Mouse (Mus musculus) left cerebral cortex, postnatal 14 days (tissue): ENCODE measurements at regions not wholly inside any gene's neighbourhood (a gene's known extent, or its start where the extent isn't known, plus 50 kb on each side); places are given as distances from the start of the nearest gene placed in this dataset.

Experiments used
- DNase-seq, 2 experiments: peaks; one replicate each; pipeline ENCODE4 v3.0.0; 2021 to 2022; ENCODE audit warnings: low spot score in 2 of 2, mixed read lengths in 1 of 2
- intact Hi-C: fragments of 180-260 bp; cut with DNase I; formaldehyde crosslinking; loops from one replicate; pipeline ENCODE4 v1.15.1; 2025

DNA sequence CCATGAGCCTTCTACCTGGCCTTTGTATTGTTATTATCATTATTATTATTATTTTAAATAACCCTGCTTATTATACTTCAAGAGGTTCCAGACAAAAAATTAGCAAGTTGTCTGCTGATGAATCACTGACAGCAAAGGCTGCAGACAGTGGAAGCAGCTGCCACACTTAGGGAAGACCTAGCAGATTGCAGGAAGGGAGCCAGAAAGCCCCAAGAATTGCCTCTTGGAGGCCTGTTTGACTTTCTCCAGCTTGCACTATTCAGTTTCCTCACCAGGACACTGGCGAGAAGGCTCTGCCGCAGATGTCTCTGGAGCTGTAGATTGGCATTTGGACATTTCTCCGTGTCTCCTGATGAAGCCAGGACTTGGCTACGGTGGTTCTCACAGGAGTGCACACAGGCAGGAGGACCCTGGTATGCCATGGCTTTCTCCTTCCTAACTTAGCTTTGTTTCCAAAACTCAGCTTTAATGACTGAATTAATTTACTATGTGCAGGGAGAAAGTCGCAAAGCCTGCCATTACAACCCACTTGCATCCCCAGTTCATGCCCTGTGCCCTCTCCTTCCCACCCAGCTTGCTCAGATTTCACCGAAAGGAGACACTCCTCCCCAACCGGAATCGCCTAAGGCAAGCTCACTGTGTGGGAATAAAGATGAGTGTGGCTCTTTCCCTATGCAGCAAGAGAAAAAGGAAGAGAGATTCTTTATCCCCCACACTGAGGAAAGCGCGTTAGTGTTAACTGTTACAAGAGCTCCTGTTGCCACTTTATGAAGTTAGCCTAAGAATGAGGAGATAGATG lies 193.3 kb upstream of the Trib2 start:
- intact Hi-C loops: no loop called here
- no peak for DNase-seq

DNA sequence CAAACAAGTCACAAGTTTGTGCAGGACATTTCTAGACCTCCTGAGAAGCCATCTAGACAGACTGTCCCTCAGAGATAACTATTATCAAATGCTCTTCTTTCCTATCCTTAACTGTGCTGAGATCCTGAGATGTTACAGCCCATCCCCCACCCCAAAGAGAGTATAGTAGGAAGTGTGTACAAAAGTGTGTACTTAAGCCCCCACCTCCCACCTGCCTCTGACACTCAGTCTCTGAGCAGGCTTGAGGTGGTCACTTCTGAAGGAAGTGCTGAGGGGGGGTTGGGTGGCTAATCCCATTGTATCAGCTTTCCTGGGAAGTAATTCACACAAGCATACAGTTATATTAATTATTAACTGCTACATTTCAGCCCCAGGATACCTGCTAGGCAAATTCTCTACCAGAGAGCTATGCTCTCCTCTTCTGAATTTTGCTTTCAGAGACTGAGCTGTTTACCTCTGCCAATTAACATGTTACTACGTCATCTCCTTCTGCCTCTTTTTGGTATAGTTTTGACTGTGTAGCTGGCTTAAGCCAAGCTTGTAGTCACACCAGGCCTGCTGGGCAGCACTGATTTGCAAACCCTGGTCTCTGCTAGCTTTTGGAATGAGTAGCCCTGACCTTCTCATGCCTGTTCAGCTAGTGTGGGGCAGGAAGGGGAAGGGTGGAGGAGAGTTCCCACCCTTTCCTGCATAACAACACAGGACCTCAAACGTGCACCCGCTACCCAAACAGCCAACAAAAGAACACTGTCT lies 192.2 kb upstream of the Trib2 start:
- DNase-seq: no peak
- intact Hi-C loops: no loop called here

DNA sequence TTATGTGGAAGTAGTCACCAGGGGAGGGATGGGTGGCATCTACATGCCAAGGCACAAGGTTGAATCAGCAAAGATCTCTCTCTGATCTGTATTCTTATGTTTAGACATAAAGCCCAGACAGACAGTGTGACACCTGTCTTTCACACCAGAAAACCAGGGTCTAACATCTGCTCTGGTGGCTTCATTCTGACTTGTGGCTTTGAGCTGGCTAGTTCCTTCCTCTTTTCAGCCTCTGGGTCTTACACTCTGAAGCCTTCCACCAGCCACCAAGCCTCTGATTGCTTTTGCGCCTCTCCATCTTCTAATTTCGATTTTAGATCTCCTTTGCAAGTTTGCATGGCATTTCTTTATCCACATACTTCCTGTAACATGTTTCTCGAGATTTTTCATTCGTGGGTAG lies 191.5 kb upstream of the Trib2 start:
- intact Hi-C loops: no loop called here

DNA sequence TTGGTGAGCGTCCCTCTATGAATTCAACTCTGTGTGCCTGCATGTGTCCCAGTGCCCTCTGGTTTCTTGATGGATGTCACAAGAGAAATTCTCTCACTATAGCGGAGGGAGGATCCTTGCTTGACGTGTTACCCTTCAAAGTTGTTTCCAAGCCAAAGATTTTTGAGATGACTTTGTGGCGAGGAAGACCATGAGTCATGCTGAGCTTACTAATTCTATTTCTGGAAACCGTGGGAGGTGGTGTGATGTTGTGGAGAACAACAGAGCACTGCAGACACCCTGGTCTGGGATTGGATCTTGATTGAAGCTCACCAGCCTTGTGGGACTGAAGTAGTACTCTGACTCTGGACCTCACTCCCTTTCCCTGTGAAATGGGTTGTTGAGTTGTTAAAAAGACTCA lies 190.0 kb upstream of the Trib2 start:
- peak in 1 of 2 experiments; percentile 67 for DNase-seq
- intact Hi-C loops: no loop called here

More for the DNA sequence above, 191.5 kb upstream of the Trib2 start:
- no peak for DNase-seq

DNA sequence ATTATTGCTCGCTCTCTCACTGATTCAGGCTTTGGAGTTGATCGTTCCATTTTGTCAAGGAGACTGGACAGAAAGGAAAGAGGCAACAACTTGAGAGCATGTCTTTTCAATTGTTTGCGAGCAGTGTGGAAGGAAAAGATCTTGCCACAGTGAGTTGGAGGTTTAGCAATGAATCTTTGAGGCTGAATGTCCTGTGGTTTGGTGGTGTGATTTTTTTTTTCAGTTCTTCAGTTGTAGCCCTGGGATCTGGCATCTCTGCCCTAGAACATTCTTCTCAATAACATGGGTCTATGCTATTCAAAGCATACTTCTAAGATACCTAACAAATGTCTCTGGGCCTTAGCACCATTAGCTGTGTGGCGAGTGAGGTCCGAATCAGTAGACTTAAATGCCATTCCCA lies 189.6 kb upstream of the Trib2 start:
- no peak for DNase-seq
- intact Hi-C loops: no loop called here

DNA sequence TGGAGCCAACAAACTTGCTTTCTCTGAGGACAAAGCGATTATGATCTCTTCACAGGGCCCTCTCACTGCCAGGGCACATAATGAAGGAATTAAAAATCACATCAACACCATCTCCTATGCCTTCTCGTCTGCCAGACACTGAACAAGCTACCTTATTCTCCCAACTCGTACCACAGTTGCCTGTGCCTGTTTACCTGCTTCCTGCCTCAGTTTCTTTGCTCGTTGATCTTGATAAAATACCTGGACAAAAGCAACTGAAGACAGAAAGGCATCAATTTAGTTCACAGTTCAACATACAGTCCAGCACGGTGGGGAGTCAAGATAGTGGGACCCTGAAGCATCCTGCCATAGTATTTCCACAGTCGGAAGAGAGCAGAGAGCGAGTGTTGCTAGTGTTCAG lies 185.1 kb upstream of the Trib2 start:
- intact Hi-C loops: no loop called here
- DNase-seq: no peak

DNA sequence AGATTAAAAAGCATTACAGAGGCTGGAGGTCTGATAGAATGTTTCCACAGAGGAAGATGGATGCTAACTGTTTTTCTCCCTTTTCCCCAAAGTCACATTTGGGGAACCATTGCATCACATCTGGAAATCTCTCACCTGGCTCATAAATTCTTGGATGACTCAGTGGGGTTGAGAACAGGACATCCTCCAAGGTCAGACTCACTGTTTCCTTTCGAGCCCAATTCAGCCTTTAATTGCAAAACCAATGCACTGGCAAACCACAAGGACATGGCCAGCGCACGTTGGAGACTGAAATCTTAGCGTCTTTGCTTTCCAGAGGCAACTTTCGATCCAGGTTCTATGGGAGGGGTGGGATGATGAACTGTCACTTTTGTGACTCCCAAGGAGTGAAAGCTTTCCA lies 184.5 kb upstream of the Trib2 start:
- intact Hi-C loops: no loop called here
- no peak for DNase-seq

DNA sequence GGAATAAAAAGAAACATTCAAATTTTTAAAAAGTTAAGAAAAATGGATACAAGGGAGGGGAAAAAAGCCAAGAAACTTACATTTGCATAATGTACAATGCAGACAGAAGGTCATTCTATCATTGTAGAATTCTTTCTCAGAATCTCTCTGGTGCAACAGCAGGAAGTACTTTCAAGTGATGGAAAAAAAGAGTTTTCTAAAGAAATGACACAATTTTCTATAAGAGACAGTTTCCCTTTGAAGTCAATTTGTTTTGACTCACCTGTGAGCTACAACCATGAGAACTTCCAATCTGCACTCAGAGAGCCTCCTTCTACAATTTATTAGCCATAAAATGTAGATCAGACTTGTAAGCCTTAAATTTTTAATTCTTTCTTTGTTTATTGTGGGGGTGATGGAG lies 181.6 kb upstream of the Trib2 start:
- no peak for DNase-seq
- intact Hi-C loops: no loop called here

DNA sequence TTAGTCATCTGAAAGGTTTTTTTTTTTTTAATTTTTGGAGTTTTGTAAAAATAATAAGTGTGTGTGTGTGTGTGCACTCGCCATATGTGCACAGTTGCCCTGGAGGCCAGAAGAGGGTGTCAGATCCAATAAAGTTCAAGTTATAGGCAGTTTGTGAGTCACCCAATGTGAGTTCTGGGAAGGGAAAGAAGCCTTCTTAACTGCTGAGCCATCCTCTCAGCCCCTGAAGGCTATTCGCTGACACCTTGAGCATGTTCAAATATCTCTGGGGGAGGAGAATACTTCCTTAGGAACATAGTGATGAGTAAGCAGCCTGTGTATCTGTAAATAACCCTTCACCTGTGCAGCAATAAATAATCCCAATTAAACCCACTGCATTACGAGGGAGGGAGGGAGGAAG lies 177.1 kb upstream of the Trib2 start:
- intact Hi-C loops: no loop called here
- DNase-seq: no peak

DNA sequence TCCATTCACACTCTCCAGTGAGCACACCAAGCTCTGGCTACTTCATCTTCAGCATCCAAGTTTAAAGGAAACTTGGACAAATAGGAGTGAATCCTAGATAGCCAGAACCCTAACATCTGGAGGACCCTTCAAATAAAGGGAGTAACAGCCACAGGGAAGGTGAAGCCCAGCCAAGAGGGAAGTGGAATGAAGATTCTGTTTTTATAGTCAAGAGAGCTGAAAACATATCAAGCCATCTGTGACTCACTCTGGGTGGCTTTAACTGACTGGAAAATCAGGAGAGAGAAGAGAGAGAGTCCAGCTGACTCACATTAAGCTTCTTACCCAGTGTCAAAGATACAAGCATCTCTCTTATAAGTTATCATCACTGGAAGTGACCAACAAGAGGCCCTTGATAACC lies 169.6 kb upstream of the Trib2 start:
- no peak for DNase-seq
- intact Hi-C loops: no loop called here

DNA sequence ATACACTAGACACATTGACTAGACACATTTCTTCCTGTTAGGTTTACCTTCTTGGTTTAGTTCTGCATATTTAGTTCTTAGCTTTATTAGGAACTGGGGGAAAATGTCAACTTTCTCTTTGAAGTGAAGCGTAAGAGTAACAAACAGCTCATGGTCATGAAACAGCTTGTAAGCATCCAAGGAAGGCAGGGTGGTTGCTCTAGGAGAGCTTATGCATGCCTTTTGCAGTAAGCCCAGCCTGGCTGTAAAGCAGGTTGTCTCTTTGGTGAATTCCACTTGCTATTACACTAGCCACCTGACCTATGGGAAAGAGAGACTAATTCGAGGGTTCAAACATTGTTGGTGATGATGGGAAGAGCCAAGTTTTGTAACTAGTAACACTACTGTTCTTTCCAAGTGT lies 168.9 kb upstream of the Trib2 start:
- no peak for DNase-seq
- intact Hi-C loops: no loop called here

DNA sequence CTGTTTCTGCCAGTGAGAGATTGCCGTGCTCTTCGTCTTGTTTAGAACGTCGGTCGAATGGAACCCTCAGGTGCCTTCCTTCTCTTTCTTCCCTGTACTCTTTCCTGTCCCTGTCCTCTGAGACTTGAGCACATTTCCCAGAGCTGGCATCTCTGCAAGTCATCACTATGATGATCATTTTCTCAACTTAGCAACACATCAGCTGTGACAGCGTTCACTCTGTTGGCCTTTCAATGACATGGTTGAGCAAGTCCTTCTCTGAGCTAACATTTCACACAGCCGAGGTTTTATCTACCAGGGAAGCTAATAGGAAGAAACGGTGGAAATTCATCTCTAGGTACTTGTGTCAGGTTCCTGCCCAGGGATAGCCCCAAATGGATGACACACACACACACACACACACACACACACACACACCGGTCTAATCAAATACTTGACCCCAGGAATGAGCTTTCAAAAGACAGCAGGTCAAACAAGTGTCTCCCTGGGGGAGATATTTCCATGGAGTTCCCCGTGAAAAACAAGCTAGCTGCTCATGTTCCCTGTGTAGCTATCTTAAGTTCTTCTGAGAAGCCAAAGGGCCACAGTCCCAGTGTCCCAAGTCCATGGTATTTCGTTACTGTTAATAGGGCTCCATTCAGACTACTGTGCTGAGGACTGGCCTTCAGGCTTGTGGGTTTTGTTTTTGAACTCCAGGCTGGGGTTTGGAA lies 167.0 kb upstream of the Trib2 start:
- DNase-seq: no peak
- intact Hi-C loops: no loop called here

DNA sequence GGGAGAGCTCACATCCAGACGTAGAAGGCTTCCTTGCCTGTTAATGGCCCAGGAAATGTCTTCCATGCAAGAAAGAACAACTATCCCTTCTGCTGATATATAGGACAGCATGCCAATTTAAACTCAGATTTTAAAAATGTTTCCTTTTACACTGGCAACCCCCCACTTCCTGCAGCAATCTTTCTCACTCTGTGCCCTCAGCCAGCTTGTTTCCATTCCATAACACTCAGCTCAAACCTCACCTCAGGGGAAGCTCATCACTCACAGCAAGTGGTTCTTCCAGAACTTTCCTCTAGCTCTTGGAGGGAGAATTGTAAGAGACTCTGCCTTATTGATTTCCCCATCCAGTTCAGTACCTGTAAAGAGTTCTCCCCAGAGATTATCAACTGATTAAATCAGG lies 165.0 kb upstream of the Trib2 start:
- intact Hi-C loops: no loop called here
- DNase-seq: no peak

DNA sequence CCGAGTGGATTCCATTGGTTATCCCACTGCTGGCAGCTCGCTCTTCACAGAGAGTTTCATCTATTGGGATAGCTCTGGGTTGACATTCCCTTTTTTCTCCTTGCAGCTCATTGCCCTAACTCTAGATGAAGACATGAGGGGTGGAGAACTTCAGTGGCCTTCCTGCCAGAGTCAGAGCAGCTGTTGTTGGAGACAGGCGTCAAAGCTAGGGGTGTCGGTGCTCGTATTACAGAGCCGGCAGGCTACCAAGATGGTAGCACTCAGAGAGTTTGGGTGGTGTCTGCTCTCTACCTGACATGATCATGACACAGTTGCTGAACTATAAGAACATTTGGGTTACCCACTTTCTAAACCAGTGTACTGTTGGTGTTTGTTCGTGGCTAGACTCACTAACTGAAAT lies 162.5 kb upstream of the Trib2 start:
- DNase-seq: no peak
- intact Hi-C loops: no loop called here

DNA sequence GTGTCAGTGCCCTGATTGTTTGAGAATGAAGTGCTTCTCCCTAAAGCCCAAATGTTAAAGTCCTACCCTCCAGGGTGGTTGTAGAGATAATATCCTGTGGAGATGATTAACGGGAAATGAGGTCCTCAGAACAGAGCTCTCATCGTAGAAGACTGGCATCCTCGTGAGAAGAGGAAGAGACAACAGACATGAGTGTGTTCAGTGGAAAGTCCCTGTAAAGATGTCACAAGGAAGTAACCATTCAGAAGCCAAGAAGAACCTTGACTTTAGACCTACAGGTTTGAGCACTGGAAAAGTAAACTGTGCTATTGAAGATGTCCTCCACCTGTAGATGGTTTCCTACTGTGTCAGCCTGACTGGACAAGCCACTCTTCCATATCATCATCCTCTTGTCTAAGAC lies 155.1 kb upstream of the Trib2 start:
- intact Hi-C loops: no loop called here
- DNase-seq: no peak

DNA sequence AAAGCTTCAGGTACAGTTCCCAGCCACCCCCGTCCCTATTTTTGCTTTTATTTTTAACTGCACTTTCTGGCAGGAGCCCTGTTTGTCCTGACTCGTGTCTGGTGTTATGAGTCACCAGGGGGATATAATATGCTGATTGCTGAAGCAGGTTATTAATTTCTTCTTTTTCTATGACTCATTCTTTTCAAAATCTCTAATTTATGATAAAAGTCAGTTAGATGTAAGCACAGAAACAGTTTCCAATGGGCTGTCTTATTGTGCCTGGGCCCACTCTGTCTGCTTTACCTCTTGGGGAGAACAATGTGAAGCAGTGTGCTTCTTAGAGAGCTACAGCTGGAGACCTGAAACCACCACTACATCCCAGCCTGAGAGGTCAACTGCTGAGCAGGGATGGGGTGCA lies 153.5 kb upstream of the Trib2 start:
- intact Hi-C loops: no loop called here
- DNase-seq: no peak

DNA sequence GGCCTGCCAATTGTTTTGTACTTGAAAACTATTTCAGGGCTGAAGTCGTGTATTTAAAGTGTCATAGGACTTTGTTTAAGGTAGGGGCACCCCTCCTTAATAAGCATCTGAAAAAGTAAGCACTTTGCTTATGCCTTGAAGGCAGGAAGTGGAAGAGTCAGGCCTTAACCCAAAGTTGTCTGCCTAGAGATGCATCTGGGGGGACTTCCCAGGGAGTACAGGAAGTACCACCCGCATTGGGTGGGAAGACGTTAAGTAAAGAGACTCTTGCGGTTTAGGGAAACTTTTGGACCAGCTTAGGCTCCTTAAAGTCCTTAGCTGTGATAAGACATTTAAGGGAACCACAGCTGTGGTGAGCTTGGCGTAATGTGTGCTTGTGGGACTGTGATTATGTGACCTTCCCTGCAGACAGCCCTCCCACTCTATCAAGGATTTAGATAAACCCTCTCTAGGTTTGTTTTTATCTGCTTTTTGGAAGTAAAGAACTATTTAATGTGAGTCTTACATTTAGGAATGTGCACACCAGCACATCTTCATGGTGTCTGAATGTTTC lies 150.9 kb upstream of the Trib2 start:
- no peak for DNase-seq
- intact Hi-C loops: no loop called here

DNA sequence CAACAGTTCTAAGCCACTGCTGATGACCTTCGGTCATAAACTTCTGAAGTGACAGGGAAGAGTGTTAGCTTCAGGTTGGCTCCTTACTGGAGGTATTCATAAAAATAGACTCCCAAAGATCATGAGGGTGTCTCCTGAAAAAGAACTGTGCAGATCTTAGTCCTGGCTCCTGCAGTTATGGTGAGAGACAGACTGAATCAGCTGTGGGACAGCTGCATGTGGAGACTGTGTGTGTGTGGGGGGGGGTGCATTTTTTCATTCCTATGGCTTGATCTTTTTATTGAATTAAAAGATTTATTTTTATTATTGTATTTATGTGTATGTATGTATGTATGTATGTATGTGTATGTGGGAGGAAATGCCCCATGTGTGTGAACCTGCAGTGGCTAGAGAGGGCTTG lies 149.9 kb upstream of the Trib2 start:
- no peak for DNase-seq
- intact Hi-C loops: no loop called here

DNA sequence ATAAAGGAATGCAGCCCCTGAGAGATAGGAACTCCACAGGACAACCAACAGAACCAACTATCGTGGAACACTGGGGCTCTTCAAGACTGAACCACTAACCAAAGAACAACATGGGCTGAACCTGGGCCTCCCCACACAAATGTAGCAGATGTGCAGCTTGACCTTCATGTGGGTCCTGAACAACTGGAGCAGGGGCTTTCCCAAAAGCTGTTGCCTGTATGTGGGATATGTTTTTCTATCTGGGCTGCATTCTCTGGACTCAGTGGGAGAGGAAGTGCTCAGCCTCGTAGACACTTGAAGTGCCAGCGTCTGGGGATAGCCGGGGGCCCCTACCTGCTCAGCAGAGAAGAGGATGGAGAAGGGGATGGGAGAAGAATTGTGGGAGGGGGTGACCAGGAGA lies 149.2 kb upstream of the Trib2 start:
- no peak for DNase-seq
- intact Hi-C loops: no loop called here

DNA sequence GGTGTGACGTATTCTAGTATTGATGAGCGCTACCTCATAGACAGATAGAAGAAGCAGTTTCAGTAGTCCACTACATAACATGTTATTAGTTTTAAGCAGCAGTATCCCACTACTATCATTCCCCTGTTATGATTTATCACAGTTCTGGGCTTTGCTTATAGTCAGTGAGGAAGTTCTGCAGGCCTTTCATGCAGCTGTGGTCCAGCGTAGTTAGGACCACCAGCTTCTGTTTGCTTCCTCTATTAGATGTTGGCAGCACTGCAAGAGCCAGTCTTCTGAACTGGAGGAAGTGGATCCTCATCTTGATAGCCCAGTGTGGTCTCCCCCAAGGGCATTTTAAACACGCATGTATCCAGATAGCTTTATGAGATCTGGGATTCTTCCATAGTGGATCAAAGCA lies 147.4 kb upstream of the Trib2 start:
- DNase-seq: no peak
- intact Hi-C loops: no loop called here
